Mouse (Mus musculus): ENCODE measurements around the gene Cfap43.
A peak's percentile ranks its signal among the peaks of the same experiment; 100 is the strongest.

Gene Cfap43

DNA sequence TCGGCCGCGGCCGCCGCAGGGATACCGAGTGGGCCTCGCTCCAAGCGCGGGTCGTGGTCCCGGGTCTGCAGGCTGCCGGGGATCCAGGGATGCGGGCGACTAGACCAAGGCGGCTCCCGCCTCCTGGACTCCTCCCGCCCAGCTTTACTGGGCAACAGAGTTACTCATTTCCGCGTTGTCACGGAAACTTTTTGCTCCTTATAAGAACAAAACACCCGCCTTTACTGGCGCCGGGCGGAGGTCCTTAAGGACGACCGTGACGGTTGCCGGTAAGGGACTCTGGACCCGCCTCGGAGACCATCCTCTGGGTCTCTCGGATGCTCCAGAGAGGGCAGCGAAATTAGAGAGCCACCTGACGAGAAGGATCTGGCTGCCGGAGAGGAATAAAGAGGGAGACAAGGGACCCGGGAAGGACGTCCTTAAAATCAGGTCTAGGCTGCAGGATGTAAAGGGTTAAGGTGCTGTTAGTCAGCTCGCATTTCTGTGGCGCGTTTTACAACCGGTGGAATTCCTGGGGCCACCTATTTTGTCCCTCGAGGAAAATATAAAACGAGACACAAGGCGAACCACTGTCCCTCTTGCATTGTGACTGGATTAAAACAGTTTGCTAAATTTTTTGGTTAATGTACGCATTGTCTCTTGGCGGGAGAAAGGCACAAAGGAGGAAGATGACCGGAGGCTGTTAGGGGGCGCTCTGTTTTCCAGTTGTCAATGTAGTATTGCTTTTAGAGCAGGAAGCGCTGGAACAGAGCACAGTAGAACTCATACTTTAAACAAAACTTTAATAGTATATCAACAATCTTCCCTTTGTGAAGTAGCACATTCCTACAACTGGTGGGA lies at the start of gene Cfap43, which contains the start of gene Itprip:
Gene Cfap43 (minus strand): TSS at position 162 of the 840 bp plus-strand sequence.
Gene Itprip (minus strand): TSS at position 174 of the 840 bp plus-strand sequence.
- peak; percentile 59 for DNase-seq (ENCODE audit: low read depth, low spot score)

DNA sequence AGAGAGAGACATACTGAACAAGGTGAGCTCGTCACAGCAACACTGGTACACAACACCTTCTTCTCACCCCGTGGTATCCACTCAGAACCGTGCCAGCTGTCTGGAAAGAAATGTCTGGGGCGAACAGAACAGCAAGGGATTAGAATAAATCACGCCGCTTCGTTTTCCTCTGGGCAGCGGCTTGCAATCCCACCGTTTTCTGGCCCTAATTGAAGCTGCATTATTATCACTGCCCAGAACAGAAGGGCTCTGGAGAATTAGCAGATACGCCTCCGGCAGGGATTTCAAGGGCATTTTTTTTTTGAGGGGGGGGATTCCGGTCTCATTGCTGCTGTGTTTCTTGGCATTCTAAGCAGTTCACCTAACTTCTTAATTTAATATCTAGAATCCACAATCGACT lies 39.1 kb upstream of the Cfap43 start:
- DNase-seq (ENCODE audit: low read depth, low spot score), result no peak

DNA sequence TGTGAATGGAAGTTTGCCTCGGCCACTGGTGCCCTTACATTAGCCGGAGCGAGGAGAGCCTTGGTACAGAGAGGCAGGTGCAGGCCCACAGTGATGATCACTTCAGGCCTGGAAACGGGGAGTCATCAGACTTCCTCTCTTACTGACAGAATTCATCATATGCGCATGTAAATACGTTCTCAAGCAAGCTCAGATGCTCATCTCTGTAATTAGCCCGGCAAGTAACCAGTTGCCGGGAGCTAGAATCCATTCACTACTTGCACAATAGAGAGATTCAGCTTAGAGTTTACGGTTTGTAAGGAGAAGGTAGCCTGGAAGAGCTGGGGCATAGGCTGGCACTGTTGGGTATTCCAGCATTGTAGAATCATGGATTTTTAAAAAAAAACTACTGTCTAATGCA lies 34.1 kb upstream of the Cfap43 start:
- DNase-seq (ENCODE audit: low read depth, low spot score), result no peak

DNA sequence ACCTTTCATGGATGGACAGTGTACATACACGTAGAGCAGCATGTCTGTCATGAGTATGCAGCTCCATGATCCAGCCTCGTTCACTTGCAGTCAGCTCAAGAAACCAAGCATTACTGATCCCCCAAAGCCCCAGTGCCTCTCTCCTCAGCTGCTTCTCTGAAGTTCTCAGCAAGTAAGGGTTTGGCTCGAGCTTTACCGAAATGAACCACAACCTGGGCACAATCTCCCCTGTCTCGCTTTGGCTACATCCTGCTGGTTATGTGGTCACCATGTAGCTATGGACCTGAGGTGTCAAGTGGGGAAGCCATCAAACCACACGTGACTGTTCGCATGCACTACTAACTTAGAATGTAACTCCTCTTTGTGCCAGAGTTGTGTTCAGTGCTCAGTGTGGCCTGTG lies 31.9 kb upstream of the Cfap43 start:
- DNase-seq (ENCODE audit: low read depth, low spot score), result no peak

DNA sequence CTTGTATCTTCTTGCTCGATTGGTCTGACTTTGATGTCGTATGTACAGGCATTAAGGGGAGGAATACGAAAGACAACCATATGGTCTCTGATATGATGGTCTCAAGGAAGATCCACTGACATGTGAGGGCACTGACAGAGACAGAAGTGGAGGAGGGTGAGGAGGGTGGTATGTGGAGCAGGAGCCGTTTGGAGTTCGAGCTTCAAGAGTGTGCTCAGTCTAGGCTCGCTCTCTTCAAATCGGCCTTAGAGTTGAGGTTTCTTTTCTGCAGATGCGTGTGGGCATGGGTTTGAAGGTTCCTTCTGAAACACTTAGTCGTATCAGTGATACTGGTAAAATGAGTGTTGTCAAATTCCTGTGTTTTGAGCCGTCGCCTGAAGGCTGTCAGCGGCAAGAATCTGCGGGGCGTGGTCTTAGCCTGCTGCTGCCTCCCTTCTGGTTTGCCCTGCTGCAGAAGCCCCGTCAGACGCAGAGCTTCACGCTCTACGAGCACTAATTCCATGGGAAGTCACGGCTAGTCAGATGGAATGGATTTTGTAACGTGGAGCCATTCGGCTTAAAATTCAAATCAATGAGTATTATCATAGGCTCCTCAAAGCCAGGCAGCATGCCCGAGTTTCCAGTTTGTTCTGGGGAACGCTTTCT lies 27.9 kb upstream of the Cfap43 start:
- no peak for DNase-seq (ENCODE audit: low read depth, low spot score)

DNA sequence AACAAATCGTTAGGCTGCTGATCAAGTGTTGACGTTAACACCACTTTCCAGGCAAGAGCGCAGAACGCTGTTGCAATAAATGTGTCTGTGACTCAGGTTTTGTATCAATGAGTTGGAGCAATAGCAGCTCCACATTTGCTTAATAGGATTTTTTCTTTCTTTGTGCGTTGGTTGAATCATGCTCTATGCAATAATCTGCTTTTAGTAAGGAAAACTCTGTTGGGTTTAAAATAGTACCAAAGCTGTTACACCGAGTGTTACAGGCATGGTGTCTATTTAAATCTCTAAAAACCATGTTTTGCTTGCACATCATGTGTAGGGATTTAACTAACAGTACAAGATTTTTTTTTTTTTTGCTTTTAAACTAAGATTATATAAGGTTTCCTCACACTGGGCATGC lies 20.3 kb upstream of the Cfap43 start:
- no peak for DNase-seq (ENCODE audit: low read depth, low spot score)

DNA sequence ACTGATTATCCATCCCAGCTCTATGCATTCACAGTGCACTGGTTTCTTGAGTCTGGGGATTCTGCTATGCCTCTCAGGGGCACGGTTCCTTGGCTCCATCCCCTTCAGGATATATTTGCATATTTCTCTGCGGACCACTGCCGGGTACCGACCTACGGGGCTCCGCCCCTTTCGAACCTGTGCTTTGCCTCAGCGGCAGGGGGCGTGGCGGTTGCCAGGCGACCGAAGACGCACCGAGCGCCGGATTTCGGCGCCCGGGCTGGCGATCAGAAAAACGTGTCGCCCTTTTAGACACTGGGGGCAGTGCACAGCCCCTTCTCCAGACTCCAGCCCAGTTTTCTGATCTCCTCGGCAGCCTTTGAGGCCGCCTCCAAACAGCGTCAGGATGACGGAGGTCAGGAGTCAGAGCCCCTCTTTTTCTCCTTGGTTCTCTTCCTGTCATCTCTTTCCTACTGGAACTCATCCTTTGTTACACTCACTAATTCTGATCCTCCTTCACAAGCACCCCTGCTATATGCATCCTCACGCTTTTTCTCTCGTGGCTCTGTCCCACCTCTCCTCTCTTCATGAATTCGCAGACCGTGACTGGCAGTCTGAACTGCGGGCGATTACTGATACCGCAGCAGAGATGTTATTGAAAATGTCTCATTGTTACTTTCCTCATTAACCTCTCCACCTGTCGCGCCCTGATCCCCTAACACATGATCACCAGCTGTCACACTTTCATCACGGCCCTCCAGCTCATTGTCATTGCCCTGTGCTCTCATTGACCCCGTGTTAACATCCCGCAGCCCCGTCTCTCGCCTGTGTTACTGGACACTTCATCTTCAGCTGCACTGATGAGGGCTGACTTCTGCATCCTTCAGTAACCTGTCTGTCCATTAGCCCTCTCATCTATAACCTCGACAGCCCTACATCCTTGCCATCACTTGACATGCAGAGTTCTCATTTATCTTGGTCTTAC lies 18.6 kb upstream of the Cfap43 start, which contains the start of gene Cfap58:
Gene Cfap58 (plus strand): TSS at position 233 of the 964 bp plus-strand sequence.
- DNase-seq (ENCODE audit: low read depth, low spot score), result peak; percentile 86

DNA sequence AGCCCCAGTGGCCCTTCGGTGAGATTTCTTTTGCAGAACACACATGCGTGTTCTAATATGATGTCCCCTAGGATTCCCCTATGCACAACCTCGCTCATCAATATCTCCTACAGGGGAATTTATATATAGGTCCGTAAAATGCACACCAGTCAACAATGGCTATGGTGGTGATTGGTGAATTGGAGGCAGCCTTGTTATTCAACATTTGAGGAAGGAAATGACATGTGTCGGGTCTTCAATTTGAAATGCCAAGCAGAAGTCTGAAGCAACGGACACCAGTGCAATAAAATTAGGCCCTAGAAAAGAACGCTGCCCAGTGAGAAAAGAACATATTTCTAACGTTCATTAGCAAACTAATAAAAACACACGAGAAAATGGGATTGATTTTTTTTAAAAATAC lies 17.9 kb upstream of the Cfap43 start:
- no peak for DNase-seq (ENCODE audit: low read depth, low spot score)

DNA sequence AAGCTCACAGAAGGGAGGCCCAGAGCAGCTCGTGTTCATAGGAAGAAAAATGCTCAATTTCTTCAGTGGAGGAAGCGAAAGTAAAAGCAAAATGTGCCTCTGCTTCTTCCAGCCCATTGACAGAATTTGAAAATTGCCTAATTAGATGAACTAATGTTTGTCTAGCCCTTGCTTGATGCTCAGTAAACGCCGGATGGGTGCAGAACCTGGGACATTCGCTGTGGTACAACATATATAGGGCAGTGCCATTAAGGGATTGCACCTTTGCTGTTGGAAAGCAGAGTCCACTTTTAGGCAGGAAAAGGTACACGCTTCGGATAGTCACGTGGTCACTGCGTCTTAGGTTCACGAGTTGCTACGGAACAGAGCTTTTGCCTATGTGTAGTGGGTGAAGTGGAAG lies 17.4 kb upstream of the Cfap43 start:
- DNase-seq (ENCODE audit: low read depth, low spot score), result no peak

DNA sequence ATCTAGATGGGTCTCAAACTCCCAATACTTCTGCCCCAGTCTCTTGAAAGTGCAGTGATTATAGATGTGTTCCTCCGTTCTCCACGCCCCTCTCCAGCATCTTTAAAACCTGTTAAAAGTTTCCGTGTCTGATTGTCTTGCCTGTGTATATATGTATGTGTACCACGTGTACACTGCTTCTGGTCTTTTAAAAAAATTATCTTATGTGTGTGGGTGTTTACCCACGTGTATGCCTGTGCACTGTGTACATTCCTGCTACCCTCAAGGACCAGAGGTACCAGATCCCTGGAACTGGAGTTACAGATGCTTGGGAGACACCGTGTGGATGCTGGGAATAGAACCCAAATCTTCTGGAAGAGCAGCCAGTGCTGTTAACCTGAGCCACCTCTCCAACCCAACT lies 16.4 kb upstream of the Cfap43 start:
- DNase-seq (ENCODE audit: low read depth, low spot score), result no peak

DNA sequence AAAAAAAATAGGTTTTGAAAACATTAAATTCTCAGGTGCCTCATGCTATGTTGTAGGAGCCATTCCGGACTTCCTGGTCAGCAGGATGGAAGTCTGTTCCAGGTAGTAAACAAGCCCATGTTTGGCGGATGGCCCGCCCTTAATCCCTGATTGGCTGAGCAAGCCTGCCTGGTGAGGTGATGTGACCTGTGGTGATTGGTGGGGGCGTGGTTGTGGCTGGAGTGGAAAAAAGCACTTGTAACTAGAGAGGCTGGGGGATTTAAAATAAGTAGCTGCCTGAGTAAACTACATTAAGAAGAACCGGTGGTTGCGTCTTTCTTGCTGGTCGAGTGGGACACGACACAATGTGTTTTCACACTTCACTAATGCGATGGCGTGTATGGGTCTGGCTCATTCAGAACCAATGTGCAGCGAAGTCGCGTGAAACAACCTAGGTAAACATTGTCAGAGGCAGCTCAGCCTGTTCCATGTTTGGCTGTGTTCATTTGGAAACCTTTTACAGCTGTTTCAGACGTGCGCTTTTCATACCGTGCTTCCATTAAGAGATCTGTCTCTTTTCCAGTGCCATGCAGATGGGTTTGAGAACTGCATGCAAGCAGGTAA lies 15.7 kb upstream of the Cfap43 start:
- peak; percentile 20 for DNase-seq (ENCODE audit: low read depth, low spot score)

DNA sequence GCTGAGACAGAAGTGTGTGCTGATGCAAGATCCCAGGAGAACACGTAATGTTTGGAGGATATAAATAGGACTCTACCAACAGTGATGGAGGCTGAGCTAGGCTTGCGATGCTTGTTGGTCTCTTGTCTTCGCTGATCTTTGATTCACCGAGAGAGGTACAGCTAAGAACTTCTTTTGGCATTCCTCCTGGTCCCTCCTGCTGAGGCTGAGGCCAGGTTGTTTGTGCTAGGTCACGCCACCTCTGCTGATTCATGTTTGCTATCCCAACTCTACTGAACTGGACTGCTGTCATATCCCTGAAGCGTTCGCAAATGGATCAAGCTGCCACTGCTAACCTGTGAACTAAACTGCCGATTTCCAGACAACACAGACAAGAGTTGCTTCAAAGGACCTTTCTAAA lies 15.1 kb upstream of the Cfap43 start:
- no peak for DNase-seq (ENCODE audit: low read depth, low spot score)

DNA sequence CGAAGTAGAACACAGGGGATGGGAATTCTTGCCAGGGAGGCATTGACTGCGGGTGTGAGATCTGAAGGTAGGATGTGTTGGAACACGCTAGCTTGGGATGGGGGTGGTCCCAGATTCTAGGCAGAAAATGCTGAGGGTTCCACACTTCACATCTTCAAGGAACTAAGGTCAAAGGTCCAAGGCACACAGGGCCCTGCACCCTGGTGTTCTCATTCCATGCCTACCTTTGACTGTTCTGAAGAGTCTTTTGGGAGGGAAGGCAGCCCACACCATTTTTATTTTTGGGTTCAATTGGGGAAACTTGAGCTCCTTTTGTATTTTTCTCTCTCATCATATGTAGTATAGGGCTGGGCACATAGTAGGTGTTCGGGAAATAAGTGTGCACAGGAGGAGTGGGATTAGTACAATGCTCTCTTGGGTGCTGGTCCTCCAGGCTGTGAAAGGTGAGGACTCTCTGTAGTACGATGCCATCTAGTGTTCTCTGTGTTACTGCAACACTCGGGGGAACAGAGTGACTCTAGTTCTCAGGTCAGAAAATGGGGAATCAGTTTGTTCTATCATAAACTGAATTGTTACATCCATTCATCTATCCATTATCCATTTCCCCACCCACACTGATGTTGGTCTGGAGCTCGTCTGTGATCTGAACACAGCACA lies 13.0 kb upstream of the Cfap43 start:
- peak; percentile 62 for DNase-seq (ENCODE audit: low read depth, low spot score)

DNA sequence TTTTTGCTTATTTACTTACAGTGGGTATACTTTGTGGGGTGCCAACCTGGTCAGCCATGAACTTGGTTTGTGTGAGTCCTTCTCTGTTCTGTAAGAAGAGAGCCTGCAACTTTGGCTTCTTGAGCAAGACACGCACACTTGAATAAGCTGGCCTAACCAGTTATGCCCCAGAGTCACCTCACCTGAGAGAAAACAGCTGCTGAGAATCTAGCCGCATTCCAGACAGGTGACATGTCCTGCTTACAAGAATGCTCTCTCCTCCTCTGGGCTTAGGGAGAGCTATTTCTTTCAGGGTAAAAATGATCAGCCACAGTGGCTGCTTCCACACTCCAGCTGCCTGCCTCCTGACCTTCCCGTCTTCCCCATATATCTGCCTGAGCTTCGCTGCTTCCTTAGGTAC lies 10.0 kb upstream of the Cfap43 start:
- no peak for DNase-seq (ENCODE audit: low read depth, low spot score)

DNA sequence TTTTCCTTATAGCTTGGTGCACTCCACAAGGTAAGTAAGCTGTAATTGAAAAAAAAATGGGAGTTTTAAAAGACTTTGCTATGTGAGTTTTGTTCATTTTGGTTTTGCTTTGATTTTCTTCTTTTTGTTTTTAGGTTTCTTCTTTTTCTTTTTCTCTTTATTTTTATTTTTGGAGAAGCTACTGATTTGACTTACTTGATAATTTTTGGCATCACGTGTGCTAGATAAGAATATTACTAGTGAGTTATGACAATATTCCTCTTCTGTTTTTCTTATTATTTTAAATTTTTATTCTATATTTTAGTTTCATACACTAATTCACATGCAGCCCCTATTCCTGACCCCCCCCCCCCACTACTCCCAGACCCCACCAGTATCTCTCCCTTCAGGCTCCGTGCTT lies 7.9 kb upstream of the Cfap43 start:
- DNase-seq (ENCODE audit: low read depth, low spot score), result no peak

DNA sequence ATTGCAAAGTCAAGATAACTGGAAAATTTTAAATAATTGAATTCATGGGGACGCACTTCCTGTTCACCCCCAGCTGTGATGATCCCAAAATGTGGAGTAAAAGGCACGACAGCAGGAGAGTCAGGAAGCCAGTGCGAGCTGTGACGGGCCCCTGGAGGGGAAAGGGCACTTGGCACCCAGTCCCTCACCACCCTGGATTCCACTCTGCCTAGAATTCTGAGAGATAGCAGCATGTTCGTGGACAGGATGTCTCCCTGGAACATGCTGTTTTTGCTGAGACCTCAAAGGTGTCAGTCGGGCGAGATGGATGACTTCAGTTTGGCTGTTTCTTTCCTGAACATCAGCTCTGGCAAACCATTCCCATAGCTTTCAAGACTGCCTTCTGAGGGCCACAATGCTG lies 6.7 kb upstream of the Cfap43 start:
- DNase-seq (ENCODE audit: low read depth, low spot score), result no peak

DNA sequence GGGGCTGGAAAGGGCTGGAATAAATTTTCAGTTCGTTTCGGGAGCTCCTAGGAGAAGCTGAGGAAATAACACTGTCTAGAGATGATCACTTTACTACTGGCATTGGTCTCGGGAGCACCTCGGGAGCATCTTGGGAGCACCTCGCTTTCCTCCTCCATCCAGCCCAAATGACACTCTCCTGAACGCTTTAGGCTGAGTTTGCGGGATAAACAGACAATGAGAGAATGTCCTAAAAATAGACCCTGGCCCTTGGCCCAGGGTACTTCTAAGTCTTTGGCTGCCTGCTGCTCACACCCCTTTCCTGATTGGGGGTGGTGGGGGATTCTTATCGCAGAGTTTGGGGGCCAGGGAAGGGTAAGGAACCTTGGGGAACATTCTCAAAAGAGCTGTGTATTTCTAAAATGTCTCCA lies 884 bp upstream of the Cfap43 start:
- DNase-seq (ENCODE audit: low read depth, low spot score), result no peak

DNA sequence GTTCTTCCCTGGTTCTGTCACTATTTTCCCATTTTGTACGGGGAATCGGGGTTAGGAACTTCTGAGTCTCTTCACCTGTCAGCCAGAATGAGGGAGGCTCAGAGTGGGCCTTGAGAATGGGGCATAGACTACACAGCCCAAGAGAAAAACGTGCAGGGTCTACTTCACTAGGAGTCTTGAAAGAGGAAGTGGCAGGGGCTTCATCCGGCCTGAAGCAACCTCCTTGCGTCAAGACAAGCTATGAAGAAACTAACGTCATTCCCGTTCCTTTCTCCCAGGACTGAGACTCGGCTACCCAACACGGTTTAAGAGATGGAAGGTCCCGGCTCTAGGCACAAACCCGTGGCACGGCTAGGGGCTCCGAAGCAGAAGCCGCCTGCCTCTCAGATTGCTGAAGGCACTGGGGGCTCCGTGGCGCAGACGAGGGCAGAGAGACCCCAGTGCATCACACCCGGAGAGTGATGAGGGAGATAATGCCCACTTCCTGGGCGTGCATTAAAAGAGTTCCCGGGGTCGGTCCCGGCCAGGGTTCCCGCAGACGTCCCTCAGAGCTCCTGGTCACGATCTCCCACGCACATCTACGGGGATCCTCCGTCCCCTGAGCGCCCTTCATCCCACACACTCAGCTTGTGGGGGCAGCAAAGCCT lies 509 bp downstream of the Cfap43 start:
- peak; percentile 11 for DNase-seq (ENCODE audit: low read depth, low spot score)

DNA sequence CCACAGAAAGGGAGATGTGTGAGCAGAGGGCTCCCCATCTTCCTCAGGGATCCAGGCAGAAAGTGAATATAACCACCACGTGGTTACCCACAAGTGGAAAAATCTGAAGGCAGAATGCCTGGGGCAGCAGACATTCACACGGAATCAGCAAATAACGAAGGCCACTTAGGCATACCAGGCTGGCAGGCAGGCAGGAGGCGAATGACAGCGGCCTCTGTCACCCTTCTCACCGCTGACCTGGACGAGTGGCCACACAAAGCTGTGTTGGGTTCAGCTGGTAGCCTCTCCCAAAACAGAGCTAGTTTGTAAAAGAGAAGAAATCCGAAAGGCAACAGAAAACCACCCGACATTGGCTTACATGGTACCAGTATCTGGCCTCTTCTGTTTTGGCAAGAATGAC lies 1.1 kb downstream of the Cfap43 start:
- no peak for DNase-seq (ENCODE audit: low read depth, low spot score)

DNA sequence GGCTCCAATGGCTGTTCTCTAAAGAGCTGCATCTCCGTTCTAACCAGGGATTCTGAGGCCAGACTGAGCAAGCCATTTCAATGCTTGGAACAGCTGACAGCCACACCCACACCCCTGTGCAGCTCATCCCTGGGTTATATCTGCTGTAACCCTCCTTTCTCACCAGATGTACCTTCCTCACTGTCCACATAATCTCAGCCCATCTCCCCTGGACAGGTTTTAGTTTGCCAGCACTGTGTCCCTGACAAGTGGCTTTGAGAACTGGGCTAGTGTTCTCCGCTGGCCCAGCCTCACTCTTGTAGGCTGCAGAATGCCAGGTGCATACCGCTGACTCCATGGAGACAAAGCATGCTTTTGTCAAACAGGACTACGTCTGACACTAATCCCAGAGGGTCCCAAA lies 1.7 kb downstream of the Cfap43 start:
- DNase-seq (ENCODE audit: low read depth, low spot score), result no peak

Measured in ES-CJ7 (cell line).